Mouse (Mus musculus) cerebellum, adult 2 months (tissue): ENCODE measurements around the gene Npepl1.

Experiments
- CTCF ChIP-seq: fragments of 200-500 bp; IDR thresholded peaks from 2 replicates; pipeline ENCODE4 v1.5.1; 2011; ENCODE audit warnings: low read depth, mild to moderate bottlenecking, control low read depth, low read length, moderate library complexity, borderline replicate concordance; ENCODE audit not compliant: insufficient read depth
- POLR2A ChIP-seq: fragments of 200-500 bp; IDR thresholded peaks from 2 replicates; pipeline ENCODE4 v1.6.1; 2011; ENCODE audit warnings: low read length, control low read depth, borderline replicate concordance; ENCODE audit not compliant: insufficient read depth

GRCm38 (mm10) chr2:174159035-174159434 lies 48.9 kb downstream of the Npepl1 start:
- no peak for TF ChIP-seq POLR2A
- TF ChIP-seq CTCF = no peak
